Mouse (Mus musculus) kidney, embryonic 14.5 days (tissue): ENCODE measurements around the gene Tradd. TPM values are rescaled to one million over a fixed set of nuclear protein-coding genes. Genes with fewer than 3 reads are reported as not detected.

Experiments used
- ATAC-seq: fragments of 200-750 bp; cut with Nextera tagmentation; 2 replicates; pipeline ENCODE4 v1.8.0; 2017; ENCODE audit warnings: moderate number of reproducible peaks, mild to moderate bottlenecking, moderate TSS enrichment, moderate library complexity; ENCODE audit not compliant: low FRiP score, low TSS enrichment
- H3K27ac ChIP-seq: fragments of 300-500 bp; sonication (generic); 2 replicates; pipeline ENCODE4 v1.5.1; 2014; ENCODE audit warnings: low read depth, mild to moderate bottlenecking, low read length, moderate library complexity, mixed read lengths
- H3K27me3 ChIP-seq: fragments of 300-500 bp; sonication (generic); 2 replicates; pipeline ENCODE4 v1.6.1; 2014; ENCODE audit warnings: mild to moderate bottlenecking, low read length; ENCODE audit not compliant: control insufficient read depth, insufficient read depth
- H3K36me3 ChIP-seq: fragments of 300-500 bp; sonication (generic); 2 replicates; pipeline ENCODE4 v1.6.1; 2014; ENCODE audit warnings: low read length, mixed read lengths; ENCODE audit not compliant: control insufficient read depth, insufficient read depth
- H3K4me1 ChIP-seq: fragments of 300-500 bp; sonication (generic); 2 replicates; pipeline ENCODE4 v1.6.1; 2014; ENCODE audit warnings: low read length, mixed read lengths; ENCODE audit not compliant: control insufficient read depth, insufficient read depth
- H3K4me2 ChIP-seq: fragments of 300-500 bp; sonication (generic); replicated peaks from 2 replicates; pipeline ENCODE4 v1.6.1; 2014; ENCODE audit warnings: low read depth, mild to moderate bottlenecking, low read length
- H3K4me3 ChIP-seq: fragments of 300-500 bp; sonication (generic); 2 replicates; pipeline ENCODE4 v1.5.1; 2014; ENCODE audit warnings: mild to moderate bottlenecking, low read length
- H3K9ac ChIP-seq: fragments of 300-500 bp; sonication (generic); 2 replicates; pipeline ENCODE4 v1.6.1; 2014; ENCODE audit warnings: low read depth, mild to moderate bottlenecking, low read length, moderate library complexity
- H3K9me3 ChIP-seq: fragments of 300-500 bp; sonication (generic); 2 replicates; pipeline ENCODE4 v1.6.1; 2016; ENCODE audit warnings: low read length; ENCODE audit not compliant: control insufficient read depth
- WGBS: fragments of 180-500 bp; shearing (Covaris S2); extraction: QIAGEN DNeasy Blood & Tissue Kit; methylation state at CpG from one replicate; pipeline ENCODE4 v1.1.7; 2014; 5-methylcytosine and 5-hydroxymethylcytosine counted together
- polyA plus RNA-seq: library from polyadenylated mRNA; unstranded; fragments of >200 nt; fragmentation: Nextera tagmentation; extraction: Ambion mirVana; gene quantifications from 2 replicates; pipeline ENCODE4 v1.2.1, GENCODE M21; 2014

The Tradd gene
- polyA plus RNA-seq, 1 experiment from 2014 or later: 15.7 TPM

DNA sequence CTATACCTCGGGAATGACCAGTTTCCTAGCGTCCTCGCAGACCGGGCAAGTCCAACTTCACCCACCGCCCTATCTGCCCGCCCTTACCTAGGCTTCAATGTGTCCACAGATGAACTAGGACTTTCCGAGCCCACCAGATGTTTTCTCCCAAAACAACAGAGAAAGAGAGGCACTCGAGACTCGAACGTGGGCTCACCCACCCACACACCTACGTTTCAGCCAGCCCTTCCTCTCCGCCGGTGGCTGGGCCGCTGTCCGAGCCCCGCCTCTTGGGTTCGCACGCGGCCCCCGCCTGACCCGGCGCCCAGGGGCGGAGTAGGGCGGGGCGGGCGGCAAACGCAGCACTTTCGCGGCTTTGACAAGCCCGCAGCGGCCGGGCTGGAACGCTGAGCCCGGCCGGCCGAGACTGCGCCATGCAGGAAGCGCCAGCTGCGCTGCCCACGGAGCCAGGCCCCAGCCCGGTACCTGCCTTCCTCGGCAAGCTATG, 5.1 kb upstream of the Tradd start, which contains the start of gene Hsf4:
Gene Hsf4, plus strand, starts transcription at position 341 of the 487 bp plus-strand sequence.
- WGBS: under 1% methylated on average over 42 of the region's 42 CpGs
- peaks cover 23% of the 10 kb centered on the region for H3K4me1 ChIP-seq
- no peak for ATAC-seq
- H3K9ac ChIP-seq: peak within 1 kb of the TSS; percentile 45
- peaks cover 4% of the 10 kb centered on the region; the same call in 1 of the 2 replicates for H3K9me3 ChIP-seq
- no peak within 1 kb of the TSS for H3K27ac ChIP-seq
- H3K27me3 ChIP-seq: peaks cover 88% of the 10 kb centered on the region
- H3K4me2 ChIP-seq: peak within 1 kb of the TSS; percentile 92
- H3K36me3 ChIP-seq: no peaks in the 10 kb centered on the region
- peak within 1 kb of the TSS; percentile 46 for H3K4me3 ChIP-seq

DNA sequence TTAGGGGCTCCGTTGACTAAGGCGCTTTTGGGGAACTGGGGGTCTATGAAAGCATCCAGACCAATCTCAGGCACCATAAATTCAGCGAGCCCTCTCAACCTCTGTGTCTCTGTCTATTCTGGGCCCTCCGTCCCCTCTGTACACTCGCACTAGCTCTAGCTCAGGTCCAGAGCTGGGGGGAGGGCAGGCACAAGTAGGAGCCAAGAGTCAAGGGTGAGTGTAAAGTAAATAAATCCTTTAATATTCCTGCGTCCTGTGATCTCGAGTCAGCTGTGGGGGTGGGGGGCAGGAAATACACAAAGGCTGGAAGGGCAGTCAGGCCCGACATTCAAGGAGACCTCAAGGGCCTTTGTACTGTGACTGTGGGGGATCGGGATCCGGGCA, 4.7 kb upstream of the Tradd start:
- Histone ChIP-seq H3K9ac (peak overlapping the region; percentile 28; the same call in 1 of the 2 replicates), H3K4me2 (peak overlapping the region; percentile 92), H3K27ac (no peak overlapping the region), H3K4me1 (peaks cover 23% of the 10 kb centered on the region), H3K4me3 (peak overlapping the region; percentile 46), H3K27me3 (peaks cover 83% of the 10 kb centered on the region), H3K9me3 (peaks cover 4% of the 10 kb centered on the region; the same call in 1 of the 2 replicates), H3K36me3 (no peaks in the 10 kb centered on the region)
- WGBS: under 1% methylated on average over 10 of the region's 10 CpGs
- ATAC-seq: no peak

DNA sequence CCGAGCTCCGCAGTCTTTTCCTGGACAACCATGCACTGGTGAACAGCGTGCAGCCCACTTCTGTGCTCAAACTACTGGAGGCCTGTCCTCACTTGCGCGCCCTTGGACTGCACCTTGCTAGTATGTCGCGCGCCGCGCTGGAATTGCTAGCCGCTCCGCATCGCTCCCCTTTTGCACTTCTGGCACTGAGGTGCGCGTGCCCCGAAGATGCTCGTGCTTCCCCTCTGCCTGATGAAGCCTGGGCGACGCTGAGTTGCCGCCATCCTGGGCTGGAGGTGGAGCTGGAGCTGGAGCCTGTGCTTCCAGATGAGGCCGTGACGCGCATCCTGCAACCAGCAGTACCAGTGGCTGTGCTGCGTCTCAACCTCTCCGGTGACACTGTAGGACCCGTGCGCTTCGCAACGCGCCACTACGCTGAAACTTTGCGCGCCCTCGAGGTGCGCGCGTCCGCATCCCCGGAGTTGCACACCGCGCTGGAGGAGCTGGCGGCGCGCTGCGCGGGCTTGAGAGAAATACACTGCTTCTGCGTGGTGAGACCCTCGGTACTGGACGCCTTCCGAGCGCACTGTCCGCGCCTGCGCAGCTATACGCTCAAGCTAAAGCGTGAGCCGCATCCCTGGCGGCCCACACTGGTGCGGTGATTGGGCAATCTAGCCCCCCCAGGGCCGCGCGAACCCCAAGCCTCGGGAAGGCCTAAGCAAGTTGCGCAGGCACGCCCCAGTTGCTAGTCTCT, 4.1 kb upstream of the Tradd start:
- WGBS: 1% methylated on average over 65 of the region's 65 CpGs
- Histone ChIP-seq H3K4me2 (peak overlapping the region; percentile 92), H3K27me3 (peaks cover 79% of the 10 kb centered on the region), H3K4me1 (peaks cover 23% of the 10 kb centered on the region), H3K9me3 (peaks cover 4% of the 10 kb centered on the region; the same call in 1 of the 2 replicates), H3K9ac (peak overlapping the region; percentile 28; the same call in 1 of the 2 replicates), H3K27ac (no peak overlapping the region), H3K36me3 (no peaks in the 10 kb centered on the region), H3K4me3 (peak overlapping the region; percentile 46)
- peak; percentile 39 for ATAC-seq

DNA sequence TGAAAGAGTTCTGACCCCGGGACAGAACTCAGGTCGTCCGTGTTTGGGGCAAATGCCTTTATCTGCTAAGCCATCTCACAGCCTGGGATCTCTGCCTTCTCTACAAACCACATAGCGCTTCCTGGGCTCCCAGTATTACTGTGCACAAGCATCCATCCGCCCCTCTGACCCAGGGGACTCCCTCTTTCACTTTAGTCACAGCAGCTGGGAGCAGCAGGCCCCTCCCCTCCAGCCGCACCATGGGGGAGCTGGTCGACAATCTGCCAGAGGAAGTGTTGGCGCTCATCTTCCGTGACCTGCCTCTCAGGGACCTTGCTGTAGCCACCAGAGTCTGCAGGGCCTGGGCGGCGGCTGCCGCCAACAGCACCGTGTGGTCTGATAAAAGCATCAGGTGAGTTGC, 2.4 kb upstream of the Tradd start:
- no peak overlapping the region for H3K4me2 ChIP-seq
- 13% methylated on average over 13 of the region's 13 CpGs for WGBS
- H3K27me3 ChIP-seq: peaks cover 70% of the 10 kb centered on the region
- no peak for ATAC-seq
- H3K4me1 ChIP-seq: peaks cover 23% of the 10 kb centered on the region
- H3K4me3 ChIP-seq: no peak overlapping the region
- H3K27ac ChIP-seq: no peak overlapping the region
- H3K9me3 ChIP-seq: peaks cover 4% of the 10 kb centered on the region; the same call in 1 of the 2 replicates
- H3K9ac ChIP-seq: no peak overlapping the region
- no peaks in the 10 kb centered on the region for H3K36me3 ChIP-seq

DNA sequence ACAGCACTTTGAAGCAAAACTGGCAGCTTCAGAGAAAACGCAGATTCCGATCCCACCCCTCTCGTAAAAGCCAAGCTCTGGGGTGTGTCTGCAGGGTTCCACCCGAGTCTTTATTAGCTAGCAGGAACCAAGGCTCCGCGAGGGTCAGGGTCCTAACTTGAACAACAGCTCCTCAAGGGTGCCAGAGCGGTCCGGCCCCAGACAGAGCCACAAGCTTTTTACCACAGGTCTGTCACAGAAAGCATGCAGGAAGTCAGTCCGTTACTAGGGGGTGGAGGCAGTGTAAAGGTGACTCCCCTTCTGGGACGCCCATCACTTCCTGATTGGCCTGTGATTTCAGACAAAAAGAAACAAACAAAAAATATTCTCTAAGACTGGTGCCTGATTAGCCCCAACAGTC, 719 bp upstream of the Tradd start:
- Histone ChIP-seq H3K27me3 (peaks cover 67% of the 10 kb centered on the region), H3K4me3 (peak overlapping the region; percentile 61), H3K4me2 (peak overlapping the region; percentile 53), H3K27ac (no peak overlapping the region), H3K36me3 (no peaks in the 10 kb centered on the region), H3K4me1 (peaks cover 23% of the 10 kb centered on the region), H3K9me3 (peaks cover 4% of the 10 kb centered on the region; the same call in 1 of the 2 replicates), H3K9ac (peak overlapping the region; percentile 48; the same call in 1 of the 2 replicates)
- no peak for ATAC-seq
- WGBS: 9% methylated on average over 10 of the region's 10 CpGs

DNA sequence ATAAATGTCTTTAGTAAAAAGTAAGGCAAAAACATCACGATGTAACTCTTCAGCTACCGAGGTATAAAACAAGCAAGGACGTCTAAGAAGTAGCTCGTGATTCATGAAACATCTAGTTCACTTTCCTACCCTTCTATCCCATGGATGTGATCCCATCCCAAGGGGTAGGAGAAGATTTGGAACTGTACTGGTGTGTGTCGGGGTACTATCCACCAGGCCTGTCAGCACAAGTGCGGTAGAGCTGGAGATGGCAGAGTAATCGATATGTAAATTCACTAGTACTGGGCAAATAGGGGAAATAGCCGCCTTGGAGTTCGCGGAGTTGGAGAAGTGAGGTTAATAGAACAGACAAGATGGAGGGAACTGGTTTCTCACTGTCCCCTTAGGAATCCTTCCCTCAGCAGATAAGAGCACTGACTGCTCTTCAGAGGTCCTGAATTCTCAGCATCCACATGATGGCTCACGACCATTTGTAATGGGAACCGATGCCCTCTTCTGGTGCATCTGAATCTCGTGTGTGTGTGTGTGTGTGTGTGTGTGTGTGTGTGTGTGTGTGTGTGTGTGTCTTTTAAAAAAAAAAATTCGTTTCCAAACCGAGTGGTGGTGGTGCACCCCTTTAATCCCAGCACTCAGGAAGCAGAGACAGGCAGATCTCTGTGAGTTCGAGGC, 1.0 kb downstream of the Tradd start:
- 38% methylated on average over 16 of the region's 16 CpGs for WGBS
- H3K4me2 ChIP-seq: no peak overlapping the region; the same call in 1 of the 2 replicates
- peaks cover 4% of the 10 kb centered on the region; the same call in 1 of the 2 replicates for H3K9me3 ChIP-seq
- no peaks in the 10 kb centered on the region for H3K36me3 ChIP-seq
- no peak overlapping the region for H3K9ac ChIP-seq
- H3K27me3 ChIP-seq: peaks cover 67% of the 10 kb centered on the region
- ATAC-seq: no peak
- no peak overlapping the region; the same call in 1 of the 2 replicates for H3K4me3 ChIP-seq
- H3K4me1 ChIP-seq: peaks cover 14% of the 10 kb centered on the region
- no peak overlapping the region for H3K27ac ChIP-seq

DNA sequence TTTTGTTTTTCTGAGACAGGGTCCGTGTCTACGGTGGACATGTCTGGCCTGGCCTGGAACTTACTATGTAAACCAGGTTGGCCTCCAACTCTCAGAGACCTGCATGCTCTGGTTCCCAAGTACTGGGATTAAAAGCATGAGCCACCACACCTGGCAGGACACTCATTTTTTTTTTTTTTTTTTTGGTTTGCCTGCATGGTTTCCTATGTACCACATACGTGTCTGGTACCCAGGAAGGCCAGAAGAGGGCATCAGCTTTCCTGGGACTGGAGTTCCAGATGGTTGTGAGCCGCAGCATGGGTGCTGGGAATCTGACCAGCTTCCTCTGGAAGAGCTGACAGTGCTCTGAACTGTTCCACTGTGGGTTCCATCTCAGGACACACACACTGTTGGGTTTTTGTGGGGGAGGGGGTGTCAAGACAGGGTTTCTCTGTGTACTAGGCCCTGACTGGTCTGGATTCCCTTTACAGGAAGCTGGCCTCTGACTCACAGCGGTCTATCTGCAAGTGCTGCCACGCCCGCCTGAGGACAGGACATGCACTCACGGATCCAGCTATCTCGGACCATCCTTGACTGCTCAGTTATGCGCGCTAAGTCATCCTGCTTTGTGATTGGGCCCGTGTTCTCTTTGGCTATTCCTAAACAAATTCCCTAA, 3.0 kb downstream of the Tradd start:
- Histone ChIP-seq H3K27me3 (peaks cover 57% of the 10 kb centered on the region), H3K27ac (no peak overlapping the region), H3K9ac (no peak overlapping the region), H3K4me3 (no peak overlapping the region), H3K4me1 (0 out of 2 replicates have a peak, but pooled peaks cover 9% of the 10 kb centered on the region), H3K9me3 (peaks cover 3% of the 10 kb centered on the region; the same call in 1 of the 2 replicates), H3K36me3 (no peaks in the 10 kb centered on the region), H3K4me2 (no peak overlapping the region)
- no peak for ATAC-seq
- WGBS: 85% methylated on average over 12 of the region's 12 CpGs

DNA sequence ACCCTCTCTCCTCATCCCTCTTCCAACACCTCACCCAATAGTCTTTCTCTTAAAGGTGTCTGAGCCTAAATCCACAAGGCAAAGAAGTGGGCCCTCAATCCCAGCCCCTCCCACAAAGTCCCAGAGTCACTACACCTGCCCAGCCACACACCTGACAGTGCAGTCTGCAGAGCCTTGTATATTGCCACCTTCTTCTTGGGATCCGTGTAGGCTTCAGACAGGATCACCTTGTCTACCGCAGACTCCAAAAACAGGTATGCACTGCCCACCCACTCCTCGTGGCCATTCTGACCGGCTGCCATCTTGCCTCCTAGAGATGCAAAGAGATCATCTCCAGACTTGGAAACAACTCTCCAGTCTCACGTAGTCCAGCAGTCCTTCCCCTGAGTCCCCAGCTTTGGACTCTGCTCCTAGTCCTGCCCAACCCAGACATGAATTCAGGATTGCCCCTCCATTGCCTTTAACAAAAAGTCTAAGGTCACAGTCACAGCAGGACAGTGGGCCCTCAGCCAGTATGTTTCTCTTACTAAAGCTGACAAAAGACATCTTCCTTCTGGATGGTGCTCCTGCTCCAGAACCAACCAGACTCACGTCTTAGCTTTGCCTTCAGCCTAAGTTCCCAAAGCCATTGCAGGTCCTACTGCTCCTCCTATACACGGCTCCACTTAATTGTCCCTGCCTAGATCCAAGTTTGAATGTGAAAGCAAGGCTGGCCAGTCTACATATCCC, 3.9 kb downstream of the Tradd start:
- H3K27ac ChIP-seq: no peak overlapping the region
- H3K36me3 ChIP-seq: no peaks in the 10 kb centered on the region
- no peak overlapping the region for H3K9ac ChIP-seq
- H3K4me2 ChIP-seq: no peak overlapping the region
- 0 out of 2 replicates have a peak, but pooled peaks cover 9% of the 10 kb centered on the region for H3K4me1 ChIP-seq
- no peak for ATAC-seq
- H3K9me3 ChIP-seq: no peaks in the 10 kb centered on the region
- 70% methylated on average over 7 of the region's 7 CpGs for WGBS
- no peak overlapping the region for H3K4me3 ChIP-seq
- peaks cover 55% of the 10 kb centered on the region for H3K27me3 ChIP-seq
